Mouse (Mus musculus): ENCODE data around the gene Bmp8b. TPM values are rescaled to one million over a fixed set of nuclear protein-coding genes. Genes with fewer than 3 reads are reported as not detected.
A peak's percentile ranks its signal among the peaks of the same experiment; 100 is the strongest.
"Not testable (repeated sequence)": the region's sequence is repeated elsewhere in the genome, so short reads cannot be mapped to it uniquely, and the experiment has no call there.

Gene Bmp8b
- total RNA-seq, 1 experiment: 7.2 TPM

DNA sequence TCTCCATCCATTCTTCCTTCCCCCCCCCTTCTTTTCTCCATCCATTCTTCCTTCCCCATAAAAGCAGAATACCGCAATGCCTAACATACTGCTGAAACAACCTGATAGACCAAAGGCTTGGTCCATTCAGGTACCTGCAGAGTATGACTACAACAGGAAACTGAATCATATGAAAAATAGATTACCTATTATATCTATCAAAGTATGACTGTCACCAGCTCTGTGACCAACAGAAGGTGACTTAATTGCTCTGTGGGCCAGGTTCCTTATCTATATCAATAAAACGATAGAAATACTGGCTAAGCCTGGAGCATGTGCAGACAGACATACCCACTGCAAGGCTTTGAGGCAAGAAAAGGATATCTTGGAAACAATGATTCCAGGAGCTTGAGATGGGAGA lies 50.5 kb downstream of the Bmp8b start:
- Histone ChIP-seq H3K4me3 (ENCODE audit: insufficient read depth in 1 of 2, low read depth in 1 of 2, low read length in 2 of 2, poor library complexity in 1 of 2, severe bottlenecking in 1 of 2) (no peak overlapping the region), H3K27ac (ENCODE audit: insufficient read depth, low read depth, low read length, poor library complexity, severe bottlenecking) (no peak overlapping the region), H3K4me1 (ENCODE audit: control insufficient read depth in 2 of 2, insufficient read depth in 2 of 2, low read length in 2 of 2, poor library complexity in 1 of 2) (no peaks in the 10 kb centered on the region), H3K9ac (ENCODE audit: insufficient read depth, low read depth, low read length, poor library complexity, severe bottlenecking) (no peak overlapping the region), H3K36me3 (ENCODE audit: control insufficient read depth, insufficient read depth, low read length, poor library complexity, severe bottlenecking) (no peaks in the 10 kb centered on the region), H3K9me3 (ENCODE audit: control insufficient read depth, insufficient read depth, low read depth, low read length) (no peaks in the 10 kb centered on the region)
- in situ Hi-C loops (cut with MboI; ENCODE audit: low sequenced_read_pairs in 2 of 2, unreplicated experiment in 2 of 2): loop anchor here in 1 of 2 experiments (10.0 kb wide), 1 partner anchor 99 kb away; no protein-coding TSS in a partner anchor
- no peak for DNase-seq (ENCODE audit: low read depth, low spot score)
- no peak for TF ChIP-seq MAFK (IDR thresholded peaks at IDR 0.05; ENCODE audit: insufficient read depth, low read depth, low read length)
- no peak for TF ChIP-seq ZC3H11A (IDR thresholded peaks at IDR 0.05; ENCODE audit: borderline replicate concordance, low read depth, low read length)
- TF ChIP-seq CHD2 (IDR thresholded peaks at IDR 0.05; ENCODE audit: low read depth, low read length): no peak
- TF ChIP-seq ZNF384 (IDR thresholded peaks at IDR 0.05; ENCODE audit: low read depth, low read length): no peak
- TF ChIP-seq HCFC1 (IDR thresholded peaks at IDR 0.05; ENCODE audit: borderline replicate concordance, insufficient read depth, low read length): no peak

DNA sequence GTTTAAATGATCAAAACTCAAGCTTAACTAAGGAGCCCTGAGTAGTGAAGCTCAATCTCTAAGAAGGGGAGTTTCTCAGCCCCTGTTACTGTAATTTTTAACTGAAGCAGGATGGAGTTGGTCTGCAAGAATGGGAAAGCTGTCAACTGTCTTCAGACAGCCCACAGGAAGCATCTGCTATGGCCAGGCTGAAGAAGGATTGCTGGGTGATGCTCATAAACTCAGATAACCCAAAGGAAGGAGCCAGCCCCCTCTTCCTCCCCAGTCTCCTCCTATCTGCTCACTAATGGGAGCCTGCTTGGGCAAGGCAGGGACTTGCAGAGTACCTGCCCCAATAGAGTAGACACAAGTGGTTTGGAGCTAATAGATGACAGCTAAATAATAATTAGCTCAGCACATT lies 50.9 kb downstream of the Bmp8b start:
- Histone ChIP-seq H3K4me1 (ENCODE audit: control insufficient read depth in 2 of 2, insufficient read depth in 2 of 2, low read length in 2 of 2, poor library complexity in 1 of 2) (no peaks in the 10 kb centered on the region), H3K4me3 (ENCODE audit: insufficient read depth in 1 of 2, low read depth in 1 of 2, low read length in 2 of 2, poor library complexity in 1 of 2, severe bottlenecking in 1 of 2) (no peak overlapping the region), H3K36me3 (ENCODE audit: control insufficient read depth, insufficient read depth, low read length, poor library complexity, severe bottlenecking) (no peaks in the 10 kb centered on the region), H3K9ac (ENCODE audit: insufficient read depth, low read depth, low read length, poor library complexity, severe bottlenecking) (no peak overlapping the region), H3K27ac (ENCODE audit: insufficient read depth, low read depth, low read length, poor library complexity, severe bottlenecking) (no peak overlapping the region), H3K9me3 (ENCODE audit: control insufficient read depth, insufficient read depth, low read depth, low read length) (no peaks in the 10 kb centered on the region)
- in situ Hi-C loops (cut with MboI; ENCODE audit: low sequenced_read_pairs in 2 of 2, unreplicated experiment in 2 of 2): loop anchor here in 1 of 2 experiments (10.0 kb wide), 1 partner anchor 99 kb away; no protein-coding TSS in a partner anchor
- TF ChIP-seq ZNF384 (IDR thresholded peaks at IDR 0.05; ENCODE audit: low read depth, low read length) (no peak), MAFK (IDR thresholded peaks at IDR 0.05; ENCODE audit: insufficient read depth, low read depth, low read length) (no peak), HCFC1 (IDR thresholded peaks at IDR 0.05; ENCODE audit: borderline replicate concordance, insufficient read depth, low read length) (no peak), ZC3H11A (IDR thresholded peaks at IDR 0.05; ENCODE audit: borderline replicate concordance, low read depth, low read length) (no peak), CHD2 (IDR thresholded peaks at IDR 0.05; ENCODE audit: low read depth, low read length) (no peak)
- no peak for DNase-seq (ENCODE audit: low read depth, low spot score)

DNA sequence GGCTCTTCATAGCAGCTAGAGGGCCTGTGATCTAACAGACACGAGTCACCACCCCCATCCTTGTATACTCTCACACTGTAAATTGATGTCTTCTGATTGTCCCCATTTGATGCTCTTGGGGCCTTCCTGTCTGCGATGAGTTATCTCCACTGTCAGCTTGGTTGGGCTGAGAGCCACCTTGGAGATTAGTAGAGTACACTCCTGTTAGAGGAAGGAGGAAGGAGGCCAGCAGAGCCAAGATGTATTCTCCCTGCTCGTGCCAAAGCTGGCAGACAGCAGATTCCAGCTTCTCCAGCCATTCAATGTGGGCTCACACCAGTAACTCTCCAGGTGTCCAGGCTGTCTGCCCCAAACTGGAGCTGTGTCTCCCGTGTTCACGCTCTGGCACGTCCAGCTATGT lies 55.6 kb downstream of the Bmp8b start:
- H3K27ac ChIP-seq (ENCODE audit: insufficient read depth, low read depth, low read length, poor library complexity, severe bottlenecking): no peak overlapping the region
- no peak for DNase-seq (ENCODE audit: low read depth, low spot score)
- H3K9ac ChIP-seq (ENCODE audit: insufficient read depth, low read depth, low read length, poor library complexity, severe bottlenecking): no peak overlapping the region
- TF ChIP-seq CHD2 (IDR thresholded peaks at IDR 0.05; ENCODE audit: low read depth, low read length) (no peak), ZNF384 (IDR thresholded peaks at IDR 0.05; ENCODE audit: low read depth, low read length) (no peak), ZC3H11A (IDR thresholded peaks at IDR 0.05; ENCODE audit: borderline replicate concordance, low read depth, low read length) (no peak), HCFC1 (IDR thresholded peaks at IDR 0.05; ENCODE audit: borderline replicate concordance, insufficient read depth, low read length) (no peak), MAFK (IDR thresholded peaks at IDR 0.05; ENCODE audit: insufficient read depth, low read depth, low read length) (no peak)
- no peaks in the 10 kb centered on the region for H3K9me3 ChIP-seq (ENCODE audit: control insufficient read depth, insufficient read depth, low read depth, low read length)
- peaks cover 0 to 14% of the 10 kb centered on the region in 2 experiments; a peak in 2 of 4 replicates for H3K4me1 ChIP-seq (ENCODE audit: control insufficient read depth in 2 of 2, insufficient read depth in 2 of 2, low read length in 2 of 2, poor library complexity in 1 of 2)
- no peak overlapping the region for H3K4me3 ChIP-seq (ENCODE audit: insufficient read depth in 1 of 2, low read depth in 1 of 2, low read length in 2 of 2, poor library complexity in 1 of 2, severe bottlenecking in 1 of 2)
- in situ Hi-C loops (cut with MboI; ENCODE audit: low sequenced_read_pairs in 2 of 2, unreplicated experiment in 2 of 2): no loop called here
- no peaks in the 10 kb centered on the region for H3K36me3 ChIP-seq (ENCODE audit: control insufficient read depth, insufficient read depth, low read length, poor library complexity, severe bottlenecking)

DNA sequence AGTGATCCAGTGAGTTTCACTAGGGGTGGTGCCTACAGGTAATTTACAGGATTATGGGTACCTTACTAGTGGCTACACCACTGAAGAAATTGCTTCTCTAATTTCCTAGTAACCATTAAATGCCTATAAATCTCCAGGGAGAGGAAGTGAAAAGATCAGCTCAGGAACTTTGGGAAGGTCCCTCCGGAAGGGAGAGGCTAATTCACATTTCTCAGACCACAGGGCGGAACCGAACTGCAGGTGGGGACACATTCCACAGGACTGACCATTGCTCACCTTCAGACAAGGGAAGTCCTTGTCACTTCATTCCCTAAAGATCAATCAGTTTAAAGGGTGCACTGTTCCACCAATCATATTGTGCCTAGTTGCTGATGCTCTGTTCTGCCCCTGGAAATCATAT lies 56.3 kb downstream of the Bmp8b start:
- in situ Hi-C loops (cut with MboI; ENCODE audit: low sequenced_read_pairs in 2 of 2, unreplicated experiment in 2 of 2); H3K4me3 ChIP-seq (ENCODE audit: insufficient read depth in 1 of 2, low read depth in 1 of 2, low read length in 2 of 2, poor library complexity in 1 of 2, severe bottlenecking in 1 of 2); H3K27ac ChIP-seq (ENCODE audit: insufficient read depth, low read depth, low read length, poor library complexity, severe bottlenecking); DNase-seq (ENCODE audit: low read depth, low spot score); H3K9ac ChIP-seq (ENCODE audit: insufficient read depth, low read depth, low read length, poor library complexity, severe bottlenecking); H3K36me3 ChIP-seq (ENCODE audit: control insufficient read depth, insufficient read depth, low read length, poor library complexity, severe bottlenecking); H3K9me3 ChIP-seq (ENCODE audit: control insufficient read depth, insufficient read depth, low read depth, low read length): not testable (repeated sequence)
- peaks cover 0 to 14% of the 10 kb centered on the region in 2 experiments; a peak in 2 of 4 replicates for H3K4me1 ChIP-seq (ENCODE audit: control insufficient read depth in 2 of 2, insufficient read depth in 2 of 2, low read length in 2 of 2, poor library complexity in 1 of 2)

DNA sequence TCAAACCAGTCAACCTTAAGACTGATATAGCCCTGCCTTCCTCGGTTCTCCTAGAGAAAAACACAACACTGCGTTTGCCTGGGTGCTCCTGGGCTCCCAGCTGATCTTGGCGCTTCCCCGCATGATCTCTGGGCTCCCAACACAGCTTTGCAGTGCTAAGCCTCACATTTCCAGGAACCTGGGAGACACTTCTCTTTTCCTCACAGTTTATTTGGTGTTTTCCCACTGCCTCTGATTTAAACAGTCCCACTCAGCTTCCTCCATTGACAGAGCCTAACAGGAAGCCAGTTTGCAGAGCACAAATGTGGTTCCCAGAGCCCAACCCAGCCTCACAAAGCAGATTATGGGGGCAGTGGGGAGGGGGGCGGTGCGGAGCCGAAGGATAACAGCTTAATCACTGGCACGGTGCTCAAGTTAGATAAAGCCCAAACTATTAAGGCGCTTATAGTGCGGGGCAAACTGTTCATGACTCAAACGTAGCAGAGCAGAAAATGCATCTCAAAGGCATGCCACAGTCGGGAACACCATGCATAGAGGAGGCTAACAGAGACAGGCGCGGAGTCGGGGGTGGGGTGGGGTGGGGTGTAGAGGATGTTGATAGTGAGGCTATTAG lies 57.4 kb downstream of the Bmp8b start:
- H3K4me1 ChIP-seq (ENCODE audit: control insufficient read depth in 2 of 2, insufficient read depth in 2 of 2, low read length in 2 of 2, poor library complexity in 1 of 2): peaks cover 0 to 14% of the 10 kb centered on the region in 2 experiments; a peak in 2 of 4 replicates
- in situ Hi-C loops (cut with MboI; ENCODE audit: low sequenced_read_pairs in 2 of 2, unreplicated experiment in 2 of 2): no loop called here
- TF ChIP-seq CHD2 (IDR thresholded peaks at IDR 0.05; ENCODE audit: low read depth, low read length): no peak
- no peak for TF ChIP-seq ZC3H11A (IDR thresholded peaks at IDR 0.05; ENCODE audit: borderline replicate concordance, low read depth, low read length)
- TF ChIP-seq MAFK (IDR thresholded peaks at IDR 0.05; ENCODE audit: insufficient read depth, low read depth, low read length): no peak
- no peak for TF ChIP-seq HCFC1 (IDR thresholded peaks at IDR 0.05; ENCODE audit: borderline replicate concordance, insufficient read depth, low read length)
- no peak for TF ChIP-seq ZNF384 (IDR thresholded peaks at IDR 0.05; ENCODE audit: low read depth, low read length)
- peak overlapping the region in 1 of 2 experiments; percentile 30; a peak in 1 of 4 replicates for H3K4me3 ChIP-seq (ENCODE audit: insufficient read depth in 1 of 2, low read depth in 1 of 2, low read length in 2 of 2, poor library complexity in 1 of 2, severe bottlenecking in 1 of 2)
- H3K9me3 ChIP-seq (ENCODE audit: control insufficient read depth, insufficient read depth, low read depth, low read length): no peaks in the 10 kb centered on the region
- H3K27ac ChIP-seq (ENCODE audit: insufficient read depth, low read depth, low read length, poor library complexity, severe bottlenecking): no peak overlapping the region
- H3K36me3 ChIP-seq (ENCODE audit: control insufficient read depth, insufficient read depth, low read length, poor library complexity, severe bottlenecking): no peaks in the 10 kb centered on the region
- no peak overlapping the region for H3K9ac ChIP-seq (ENCODE audit: insufficient read depth, low read depth, low read length, poor library complexity, severe bottlenecking)
- no peak for DNase-seq (ENCODE audit: low read depth, low spot score)

Measured in ES-E14 (cell line).